Mouse (Mus musculus): ENCODE data around the gene Gsx2.

Gsx2 gene

GRCm38 (mm10) chr5:75076326-75077050 is 1.1 kb downstream of the Gsx2 start:
- no peak for DNase-seq (ENCODE audit: low spot score in 2 of 2)

- no peak for DNase-seq (ENCODE audit: low spot score in 2 of 2)
Observed at GRCm38 (mm10) chr5:75077051-75077380, 1.6 kb downstream of the Gsx2 start.

GRCm38 (mm10) chr5:75079564-75079963 is 4.2 kb downstream of the Gsx2 start:
- DNase-seq (ENCODE audit: low spot score in 2 of 2) = no peak

- no peak for DNase-seq (ENCODE audit: low spot score in 2 of 2)
Observed at GRCm38 (mm10) chr5:75082439-75082838, 7.0 kb downstream of the Gsx2 start.

- no peak for DNase-seq (ENCODE audit: low spot score in 2 of 2)
Observed at GRCm38 (mm10) chr5:75083061-75083460, 7.7 kb downstream of the Gsx2 start.

GRCm38 (mm10) chr5:75083591-75084392 is 8.4 kb downstream of the Gsx2 start:
- DNase-seq (ENCODE audit: low spot score in 2 of 2) = no peak

GRCm38 (mm10) chr5:75084393-75084870 is 9.0 kb downstream of the Gsx2 start:
- DNase-seq (ENCODE audit: low spot score in 2 of 2) = no peak

- DNase-seq (ENCODE audit: low spot score in 2 of 2) = no peak
Observed at GRCm38 (mm10) chr5:75084871-75085520, 9.6 kb downstream of the Gsx2 start.

- DNase-seq (ENCODE audit: low spot score in 2 of 2) = no peak
Observed at GRCm38 (mm10) chr5:75085521-75085875, 10.1 kb downstream of the Gsx2 start.

GRCm38 (mm10) chr5:75085906-75086305 is 10.5 kb downstream of the Gsx2 start:
- DNase-seq (ENCODE audit: low spot score in 2 of 2) = no peak

GRCm38 (mm10) chr5:75106511-75106910 is 31.1 kb downstream of the Gsx2 start:
- no peak for DNase-seq (ENCODE audit: low spot score in 2 of 2)

GRCm38 (mm10) chr5:75109368-75109767 is 34.0 kb downstream of the Gsx2 start:
- DNase-seq (ENCODE audit: low spot score in 2 of 2) = no peak

GRCm38 (mm10) chr5:75111781-75112180 is 36.4 kb downstream of the Gsx2 start:
- DNase-seq (ENCODE audit: low spot score in 2 of 2) = no peak

GRCm38 (mm10) chr5:75118840-75119239 is 43.4 kb downstream of the Gsx2 start:
- no peak for DNase-seq (ENCODE audit: low spot score in 2 of 2)

GRCm38 (mm10) chr5:75121646-75122045 is 46.2 kb downstream of the Gsx2 start:
- DNase-seq (ENCODE audit: low spot score in 2 of 2) = no peak
